Mouse (Mus musculus): ENCODE data around the gene Sec14l1.

- TF ChIP-seq CTCF (conservative IDR thresholded peaks at IDR 0.05; ENCODE audit: insufficient read depth, insufficient read length, low read depth, low read length) (no peak), POLR2A (IDR thresholded peaks at IDR 0.05; ENCODE audit: low read depth, low read length) (no peak)
Observed at GRCm38 (mm10) chr11:117196681-117197080, 81.7 kb downstream of the Sec14l1 start.

Measured in kidney, adult 2 months (tissue).